Mouse (Mus musculus): ENCODE results near the gene Tpsg1.

Gene Tpsg1

GRCm38 (mm10) chr17:25408302-25408999 is 39.4 kb downstream of the Tpsg1 start:
- DNase-seq, result no peak

GRCm38 (mm10) chr17:25409621-25410020 is 40.5 kb downstream of the Tpsg1 start:
- DNase-seq, result no peak

- DNase-seq, result no peak
Observed at GRCm38 (mm10) chr17:25410180-25410579, 41.1 kb downstream of the Tpsg1 start.

GRCm38 (mm10) chr17:25410786-25411185 is 41.7 kb downstream of the Tpsg1 start:
- no peak for DNase-seq

GRCm38 (mm10) chr17:25411251-25411650 is 42.2 kb downstream of the Tpsg1 start:
- no peak for DNase-seq

- DNase-seq, result no peak
Observed at GRCm38 (mm10) chr17:25414209-25414608, 45.1 kb downstream of the Tpsg1 start.

- no peak for DNase-seq
Observed at GRCm38 (mm10) chr17:25414917-25415316, 45.8 kb downstream of the Tpsg1 start.

- DNase-seq, result no peak
Observed at GRCm38 (mm10) chr17:25415421-25415913, 46.4 kb downstream of the Tpsg1 start.

- no peak for DNase-seq
Observed at GRCm38 (mm10) chr17:25416219-25416618, 47.1 kb downstream of the Tpsg1 start.

GRCm38 (mm10) chr17:25417990-25418389 is 48.9 kb downstream of the Tpsg1 start:
- DNase-seq, result no peak

GRCm38 (mm10) chr17:25418926-25419325 is 49.9 kb downstream of the Tpsg1 start:
- no peak for DNase-seq

GRCm38 (mm10) chr17:25420998-25421397 is 51.9 kb downstream of the Tpsg1 start:
- no peak for DNase-seq
